Mouse (Mus musculus) ES-E14 (cell line): Measurements from ENCODE around the gene Ptpn13.

Experiments used
- CHD2 ChIP-seq: IDR thresholded peaks from 2 replicates; pipeline ENCODE4 v1.6.1; 2014; ENCODE audit warnings: mild to moderate bottlenecking, low read depth, low read length, inconsistent platforms
- HCFC1 ChIP-seq: IDR thresholded peaks from 2 replicates; pipeline ENCODE4 v1.6.1; 2012; ENCODE audit warnings: low read length, inconsistent platforms, borderline replicate concordance; ENCODE audit not compliant: insufficient read depth
- MAFK ChIP-seq: IDR thresholded peaks from 2 replicates; pipeline ENCODE4 v1.6.1; 2014; ENCODE audit warnings: mild to moderate bottlenecking, low read depth, low read length, inconsistent platforms; ENCODE audit not compliant: insufficient read depth
- ZC3H11A ChIP-seq: IDR thresholded peaks from 2 replicates; pipeline ENCODE4 v1.6.1; 2012; ENCODE audit warnings: low read depth, mild to moderate bottlenecking, inconsistent platforms, low read length, borderline replicate concordance
- ZNF384 ChIP-seq: IDR thresholded peaks from 2 replicates; pipeline ENCODE4 v1.6.1; 2012; ENCODE audit warnings: low read depth, low read length, inconsistent platforms

DNA sequence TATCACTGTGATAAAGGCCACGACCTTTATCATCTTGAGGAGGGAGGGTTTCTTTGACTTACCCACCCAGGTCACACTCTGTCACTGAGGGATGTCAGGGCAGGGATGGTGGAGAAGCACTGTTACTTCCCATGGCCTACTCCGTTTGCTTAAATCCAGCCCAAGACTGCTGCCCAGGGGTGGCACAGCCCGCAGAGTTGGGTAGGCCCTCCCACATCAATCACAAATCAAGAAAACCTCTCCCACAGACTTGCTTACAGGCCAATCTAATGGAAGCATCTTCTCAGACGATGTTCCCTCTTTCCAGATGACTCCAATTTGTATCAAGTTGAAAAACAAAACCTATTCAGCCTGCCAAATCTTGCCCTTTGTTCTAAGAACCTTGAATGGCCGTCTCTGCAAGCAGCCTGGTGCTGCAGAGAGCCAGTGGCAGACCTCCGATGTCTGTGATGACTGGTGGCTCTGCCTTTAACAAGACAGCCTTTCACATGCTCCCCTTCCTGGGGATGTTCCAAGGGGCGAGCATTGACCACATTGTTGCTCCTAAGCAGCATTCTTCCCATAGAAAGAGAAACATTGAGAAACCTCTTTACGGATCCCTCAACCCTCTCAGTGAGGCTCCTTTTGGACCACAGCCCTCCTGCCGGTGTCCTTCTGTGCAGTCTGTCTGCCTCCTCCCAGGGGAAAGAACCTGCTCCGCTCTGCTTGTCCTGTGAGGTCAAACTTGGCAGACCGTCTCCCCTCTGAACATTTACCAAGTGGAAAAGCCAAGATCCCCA is 178.3 kb downstream of the Ptpn13 start:
- TF ChIP-seq CHD2, result no peak
- TF ChIP-seq MAFK, result no peak
- TF ChIP-seq ZC3H11A, result no peak
- no peak for TF ChIP-seq HCFC1
- no peak for TF ChIP-seq ZNF384
